In the genomic region with DNA sequence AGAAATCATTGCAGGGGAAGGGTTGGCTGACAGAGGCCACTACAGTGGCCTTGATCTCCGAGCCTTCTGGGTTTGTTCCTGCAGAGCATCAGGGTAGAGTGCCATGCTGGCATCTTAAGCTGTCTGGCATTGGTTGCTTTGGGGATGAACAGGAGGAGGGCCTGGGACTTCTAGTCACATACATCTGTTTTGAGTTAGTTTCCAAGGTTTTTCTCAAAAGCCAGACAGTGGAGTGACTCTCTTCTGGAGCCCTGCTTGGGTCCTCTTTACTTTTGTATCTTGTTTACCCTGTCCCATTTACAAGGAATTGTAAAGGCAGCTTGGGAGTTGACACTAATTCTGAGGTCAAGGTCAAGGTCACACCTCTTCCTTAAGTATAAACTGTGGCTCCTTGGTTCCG, we compare ENCODE assay signal across 21 mouse cellular contexts.
DNase-seq lines count a peak whose midpoint lies in the region; ATAC-seq and TF ChIP-seq lines count a peak whose summit lies in the region.
"Had no signal": no experiment of that assay in that cellular context is flagged by ENCODE, and none has a peak within 500 bp of the region (broad histone marks: within the 10 kb centered on the region; RNA-seq: fewer than 3 reads in every experiment).

No protein-coding gene starts in this region.

- 57% methylated on average over 2 of the region's 2 CpGs for WGBS in midbrain, embryonic 11.5 days
- 72% methylated on average over 2 of the region's 2 CpGs for WGBS in midbrain, postnatal 0 days
- WGBS in embryonic facial prominence, embryonic 11.5 days = 21% methylated on average over 2 of the region's 2 CpGs

- no peak overlapping the region for H3K27ac ChIP-seq in midbrain, embryonic 11.5 days (ENCODE audit: low read depth, low read length)
- no peak overlapping the region for H3K27ac ChIP-seq in midbrain, postnatal 0 days (ENCODE audit: low read depth, low read length)
- H3K27ac ChIP-seq in embryonic facial prominence, embryonic 11.5 days (replicated peaks; ENCODE audit: low read depth, low read length) = no peak overlapping the region
- H3K27ac ChIP-seq: forebrain, embryonic 12.5 days; heart, adult 2 months; heart, embryonic 15.5 days; hindbrain, postnatal 0 days; limb, embryonic 13.5 days; liver, embryonic 14.5 days; macrophage had no signal

- H3K9ac ChIP-seq in midbrain, embryonic 11.5 days (ENCODE audit: low read length) = no peak overlapping the region
- H3K9ac ChIP-seq in midbrain, postnatal 0 days (replicated peaks; ENCODE audit: low read length, poor library complexity, severe bottlenecking) = no peak overlapping the region
- H3K9ac ChIP-seq in embryonic facial prominence, embryonic 11.5 days (replicated peaks; ENCODE audit: low read length) = no peak overlapping the region
- H3K9ac ChIP-seq: forebrain, embryonic 12.5 days; heart, embryonic 15.5 days; limb, embryonic 13.5 days; liver, embryonic 14.5 days had no signal

- H3K4me2 ChIP-seq in midbrain, embryonic 11.5 days = no peak overlapping the region
- no peak overlapping the region for H3K4me2 ChIP-seq in midbrain, postnatal 0 days (ENCODE audit: low read depth, low read length, poor library complexity, severe bottlenecking)
- H3K4me2 ChIP-seq in embryonic facial prominence, embryonic 11.5 days (ENCODE audit: low read depth, low read length) = no peak overlapping the region
- H3K4me2 ChIP-seq: forebrain, embryonic 12.5 days; heart, embryonic 15.5 days; limb, embryonic 13.5 days had no signal

- no peaks in the 10 kb centered on the region for H3K36me3 ChIP-seq in midbrain, embryonic 11.5 days (ENCODE audit: control insufficient read depth, insufficient read depth, low read length)
- H3K36me3 ChIP-seq in midbrain, postnatal 0 days (ENCODE audit: insufficient read depth, low read length) = no peaks in the 10 kb centered on the region
- H3K36me3 ChIP-seq in embryonic facial prominence, embryonic 11.5 days (replicated peaks; ENCODE audit: control insufficient read depth, insufficient read depth, low read depth, low read length) = no peaks in the 10 kb centered on the region
- H3K36me3 ChIP-seq: forebrain, embryonic 12.5 days; heart, embryonic 15.5 days; limb, embryonic 13.5 days had no signal

- H3K4me3 ChIP-seq in midbrain, embryonic 11.5 days (ENCODE audit: low read depth, low read length) = no peak overlapping the region
- H3K4me3 ChIP-seq in midbrain, postnatal 0 days (ENCODE audit: low read depth, low read length) = no peak overlapping the region
- no peak overlapping the region for H3K4me3 ChIP-seq in embryonic facial prominence, embryonic 11.5 days (ENCODE audit: low read depth, low read length)
- H3K4me3 ChIP-seq: forebrain, embryonic 12.5 days; heart, adult 2 months; heart, embryonic 15.5 days; limb, embryonic 13.5 days had no signal

- H3K27me3 ChIP-seq in midbrain, embryonic 11.5 days (ENCODE audit: control insufficient read depth, insufficient read depth, low read length) = no peaks in the 10 kb centered on the region
- no peaks in the 10 kb centered on the region for H3K27me3 ChIP-seq in midbrain, postnatal 0 days (ENCODE audit: insufficient read depth, low read length)
- no peaks in the 10 kb centered on the region for H3K27me3 ChIP-seq in embryonic facial prominence, embryonic 11.5 days (ENCODE audit: control insufficient read depth, insufficient read depth, low read length)
- H3K27me3 ChIP-seq: forebrain, embryonic 12.5 days; heart, embryonic 15.5 days; limb, embryonic 13.5 days had no signal

- no peaks in the 10 kb centered on the region for H3K4me1 ChIP-seq in midbrain, embryonic 11.5 days (ENCODE audit: control insufficient read depth, insufficient read depth, low read length)
- no peaks in the 10 kb centered on the region for H3K4me1 ChIP-seq in midbrain, postnatal 0 days (ENCODE audit: insufficient read depth, low read length)
- H3K4me1 ChIP-seq in embryonic facial prominence, embryonic 11.5 days (ENCODE audit: control insufficient read depth, insufficient read depth, low read length) = no peaks in the 10 kb centered on the region
- H3K4me1 ChIP-seq: forebrain, embryonic 12.5 days; heart, embryonic 15.5 days; limb, embryonic 13.5 days had no signal

- intact Hi-C loops in heart, postnatal 10 days (cut with DNase I) = no loop called here

- TF ChIP-seq CTCF in midbrain, postnatal 0 days (IDR thresholded peaks at IDR 0.05) = no peak

- ATAC-seq in midbrain, embryonic 11.5 days (ENCODE audit: low FRiP score) = no peak
- ATAC-seq in midbrain, postnatal 0 days (ENCODE audit: low FRiP score) = no peak
- no peak for ATAC-seq in embryonic facial prominence, embryonic 11.5 days (replicated peaks; ENCODE audit: insufficient number of reproducible peaks, low FRiP score, low TSS enrichment, low read depth)
- ATAC-seq in inflammation-experienced regulatory T-cells, adult 6 months = no peak
- ATAC-seq: hindbrain, postnatal 0 days had no signal

- DNase-seq in midbrain, embryonic 11.5 days (ENCODE audit: low spot score, missing footprints) = peak; percentile 73
- DNase-seq in midbrain, postnatal 0 days (ENCODE audit: low spot score) = no peak
- peak; percentile 37 for DNase-seq in ZHBTc4 (ENCODE audit: low read depth, low spot score)
- peak; percentile 50 for DNase-seq in embryonic facial prominence, embryonic 11.5 days (ENCODE audit: low spot score)
- peak; percentile 28 for DNase-seq in mesoderm, embryonic 11.5 days (ENCODE audit: low read depth, low spot score)
- DNase-seq in T-cell, adult 2 months (ENCODE audit: low spot score) = no peak
- no peak for DNase-seq in heart, postnatal 10 days
- DNase-seq: cerebellum, postnatal 14 days; gastrocnemius, postnatal 14 days; heart, adult 2 months; kidney, adult 11 months; kidney, postnatal 10 days; midbrain, embryonic 14.5 days; thymus, postnatal 14 days had no signal

- no peaks in the 10 kb centered on the region for H3K9me3 ChIP-seq in midbrain, embryonic 11.5 days (ENCODE audit: control insufficient read depth, low read length)
- no peaks in the 10 kb centered on the region for H3K9me3 ChIP-seq in midbrain, postnatal 0 days (ENCODE audit: low read length)
- no peaks in the 10 kb centered on the region for H3K9me3 ChIP-seq in embryonic facial prominence, embryonic 11.5 days (replicated peaks; ENCODE audit: control insufficient read depth, low read length)
- H3K9me3 ChIP-seq: forebrain, embryonic 12.5 days; heart, embryonic 15.5 days; limb, embryonic 13.5 days had no signal

Comparison
In these comparisons a context has a peak if more than half of its experiments do, and no peak if none do; other contexts are left out.
1. DNase-seq: peak in midbrain, embryonic 11.5 days (single experiment), ZHBTc4 (single experiment), embryonic facial prominence, embryonic 11.5 days (single experiment) and mesoderm, embryonic 11.5 days (single experiment); none in midbrain, postnatal 0 days (single experiment), T-cell, adult 2 months (single experiment) and heart, postnatal 10 days (0 of 2).